ENCODE assay signal across 9 mouse cellular contexts in genomic region chr8:13292364-13292763, GRCm38 (mm10). TPM values are rescaled to one million over a fixed set of nuclear protein-coding genes. Genes with fewer than 3 reads are reported as not detected.
DNase-seq lines count a peak whose midpoint lies in the region; ATAC-seq and TF ChIP-seq lines count a peak whose summit lies in the region.
"Had no signal": no experiment of that assay in that cellular context is flagged by ENCODE, and none has a peak within 500 bp of the region (broad histone marks: within the 10 kb centered on the region; RNA-seq: fewer than 3 reads in every experiment).

No protein-coding gene starts in this region.

- TF ChIP-seq CTCF in lung, adult 2 months (IDR thresholded peaks at IDR 0.05; ENCODE audit: insufficient read depth, low read length), result peak; percentile 95

- no peak overlapping the region for H3K4me3 ChIP-seq in midbrain, embryonic 11.5 days (ENCODE audit: low read depth, low read length)
- no peak overlapping the region for H3K4me3 ChIP-seq in midbrain, embryonic 15.5 days
- no peak overlapping the region for H3K4me3 ChIP-seq in lung, adult 2 months (replicated peaks; ENCODE audit: extremely low read depth, low read depth, low read length)
- H3K4me3 ChIP-seq: heart, embryonic 15.5 days had no signal

- no peak for ATAC-seq in midbrain, embryonic 11.5 days (ENCODE audit: low FRiP score)
- ATAC-seq in midbrain, embryonic 15.5 days (replicated peaks), result no peak

- H3K4me1 ChIP-seq in midbrain, embryonic 11.5 days (ENCODE audit: control insufficient read depth, insufficient read depth, low read length), result no peaks in the 10 kb centered on the region
- H3K4me1 ChIP-seq in midbrain, embryonic 15.5 days, result peaks cover 12% of the 10 kb centered on the region
- H3K4me1 ChIP-seq in lung, adult 2 months (ENCODE audit: control insufficient read depth, insufficient read depth, low read length), result peaks cover 2% of the 10 kb centered on the region; the same call in 1 of the 2 replicates

- no peak overlapping the region for H3K9ac ChIP-seq in midbrain, embryonic 11.5 days (ENCODE audit: low read length)
- H3K9ac ChIP-seq in midbrain, embryonic 15.5 days, result no peak overlapping the region
- H3K9ac ChIP-seq: heart, embryonic 15.5 days had no signal

- peaks cover 18% of the 10 kb centered on the region for H3K36me3 ChIP-seq in midbrain, embryonic 11.5 days (ENCODE audit: control insufficient read depth, insufficient read depth, low read length)
- peaks cover 37% of the 10 kb centered on the region for H3K36me3 ChIP-seq in midbrain, embryonic 15.5 days (replicated peaks)

- WGBS in midbrain, embryonic 11.5 days, result 21% methylated on average over 9 of the region's 9 CpGs
- WGBS in midbrain, embryonic 15.5 days, result 30% methylated on average over 9 of the region's 9 CpGs
- 30% methylated on average over 9 of the region's 9 CpGs for WGBS in lung, adult 2 months

- no peaks in the 10 kb centered on the region for H3K9me3 ChIP-seq in midbrain, embryonic 11.5 days (ENCODE audit: control insufficient read depth, low read length)
- no peaks in the 10 kb centered on the region for H3K9me3 ChIP-seq in midbrain, embryonic 15.5 days
- H3K9me3 ChIP-seq: heart, embryonic 15.5 days had no signal

- H3K4me2 ChIP-seq in midbrain, embryonic 11.5 days, result no peak overlapping the region
- H3K4me2 ChIP-seq in midbrain, embryonic 15.5 days, result no peak overlapping the region
- H3K4me2 ChIP-seq: heart, embryonic 15.5 days had no signal

- no peak for TF ChIP-seq POLR2A in lung, adult 2 months (IDR thresholded peaks at IDR 0.05; ENCODE audit: borderline replicate concordance, extremely low read depth, low read depth, low read length)

- no peak overlapping the region for H3K27ac ChIP-seq in midbrain, embryonic 11.5 days (ENCODE audit: low read depth, low read length)
- H3K27ac ChIP-seq in midbrain, embryonic 15.5 days, result no peak overlapping the region
- H3K27ac ChIP-seq: heart, embryonic 15.5 days had no signal

- H3K27me3 ChIP-seq in midbrain, embryonic 11.5 days (ENCODE audit: control insufficient read depth, insufficient read depth, low read length), result no peaks in the 10 kb centered on the region
- no peaks in the 10 kb centered on the region for H3K27me3 ChIP-seq in midbrain, embryonic 15.5 days (replicated peaks)
- H3K27me3 ChIP-seq: heart, embryonic 15.5 days had no signal

- peak; percentile 98 for DNase-seq in midbrain, embryonic 11.5 days (ENCODE audit: low spot score, missing footprints)
- DNase-seq in brain, adult 2 months (ENCODE audit: low read depth, low spot score), result peak; percentile 87
- DNase-seq in frontal cortex, postnatal 14 days (ENCODE audit: low spot score in 2 of 2), result peak; percentile 36 to 68
- peak; percentile 77 to 80 for DNase-seq in kidney, postnatal 25 days
- DNase-seq in lung, adult 2 months, result peak; percentile 75
- peak; percentile 61 to 76 for DNase-seq in right cerebral cortex, postnatal 10 days (ENCODE audit: low spot score in 2 of 2)
- DNase-seq in urinary bladder, postnatal 14 days (ENCODE audit: low spot score), result peak; percentile 75

RNA-seq across cellular contexts. Expression of gene Tmco3, which starts 4.4 kb away (rescaled TPM):
- 29.9 and 31.2 TPM in 2 replicates for polyA plus RNA-seq in midbrain, embryonic 11.5 days (2014; fragmentation: Nextera tagmentation; extraction: Ambion mirVana)
- 47.6 and 57.1 TPM in 2 replicates for polyA plus RNA-seq in midbrain, embryonic 15.5 days (2015; fragmentation: Nextera tagmentation; extraction: Ambion mirVana)
- 35.4 and 39.4 TPM in 2 replicates for polyA plus RNA-seq in lung, adult 2 months (2012; rRNA removed)

RNA-seq across cellular contexts. Expression of gene Dcun1d2, which starts 4.4 kb away (rescaled TPM):
- polyA plus RNA-seq in midbrain, embryonic 11.5 days (2014; fragmentation: Nextera tagmentation; extraction: Ambion mirVana), result 31.0 and 33.0 TPM in 2 replicates
- polyA plus RNA-seq in midbrain, embryonic 15.5 days (2015; fragmentation: Nextera tagmentation; extraction: Ambion mirVana), result 33.8 and 36.8 TPM in 2 replicates
- 19.7 and 23.3 TPM in 2 replicates for polyA plus RNA-seq in lung, adult 2 months (2012; rRNA removed)

RNA-seq across cellular contexts. Expression of gene Adprhl1, which starts 38.4 kb away (rescaled TPM):
- polyA plus RNA-seq in midbrain, embryonic 11.5 days (2014; fragmentation: Nextera tagmentation; extraction: Ambion mirVana), result not detected in 2 replicates
- polyA plus RNA-seq in midbrain, embryonic 15.5 days (2015; fragmentation: Nextera tagmentation; extraction: Ambion mirVana), result 1.1 TPM in 1 of 2 replicates, not detected in the other
- 0.91 and 2.2 TPM in 2 replicates for polyA plus RNA-seq in lung, adult 2 months (2012; rRNA removed)

RNA-seq across cellular contexts. Expression of gene Tfdp1, which starts 46.2 kb away (rescaled TPM):
- 215 and 223 TPM in 2 replicates for polyA plus RNA-seq in midbrain, embryonic 11.5 days (2014; fragmentation: Nextera tagmentation; extraction: Ambion mirVana)
- polyA plus RNA-seq in midbrain, embryonic 15.5 days (2015; fragmentation: Nextera tagmentation; extraction: Ambion mirVana), result 88.3 and 90.2 TPM in 2 replicates
- 17.1 and 28.0 TPM in 2 replicates for polyA plus RNA-seq in lung, adult 2 months (2012; rRNA removed)
